Mouse (Mus musculus): Measurements from ENCODE around the gene Cwc22.

The Cwc22 gene

DNA sequence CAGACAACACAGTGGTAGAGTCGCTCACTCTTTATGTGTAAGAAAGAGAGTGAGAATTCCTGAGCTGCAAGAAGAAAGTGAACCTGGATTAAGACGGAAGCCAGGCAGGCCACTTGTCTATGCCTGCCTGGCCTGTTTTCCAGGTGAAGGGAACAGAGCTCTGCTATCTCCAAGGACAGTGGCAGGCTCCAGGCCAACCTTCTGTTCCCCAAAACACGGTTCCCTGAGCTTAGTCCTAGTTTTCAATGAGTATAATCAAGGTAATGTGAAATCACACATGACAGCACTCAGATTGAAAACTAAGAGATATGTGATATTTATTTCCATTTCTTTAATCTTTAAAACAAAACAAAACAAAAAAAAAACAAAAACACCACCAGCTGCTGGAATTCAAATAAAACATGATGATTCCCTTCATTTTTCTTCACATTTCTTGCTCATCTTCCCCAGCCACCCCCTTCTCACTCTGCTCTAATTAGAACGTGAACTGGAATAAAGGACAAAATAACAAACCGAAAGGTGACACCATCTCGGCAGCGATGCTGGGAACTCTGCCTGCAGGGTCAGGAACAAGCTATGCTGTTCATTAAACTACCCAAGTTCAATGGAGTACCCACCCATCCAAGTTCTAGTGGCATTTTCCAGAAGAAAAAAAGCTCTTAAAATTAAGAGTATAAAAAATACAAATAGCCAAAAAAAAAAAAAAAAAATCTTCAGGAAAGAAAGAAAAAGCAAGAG lies 20.8 kb downstream of the Cwc22 start:
- DNase-seq (ENCODE audit: low spot score in 2 of 2): no peak

DNA sequence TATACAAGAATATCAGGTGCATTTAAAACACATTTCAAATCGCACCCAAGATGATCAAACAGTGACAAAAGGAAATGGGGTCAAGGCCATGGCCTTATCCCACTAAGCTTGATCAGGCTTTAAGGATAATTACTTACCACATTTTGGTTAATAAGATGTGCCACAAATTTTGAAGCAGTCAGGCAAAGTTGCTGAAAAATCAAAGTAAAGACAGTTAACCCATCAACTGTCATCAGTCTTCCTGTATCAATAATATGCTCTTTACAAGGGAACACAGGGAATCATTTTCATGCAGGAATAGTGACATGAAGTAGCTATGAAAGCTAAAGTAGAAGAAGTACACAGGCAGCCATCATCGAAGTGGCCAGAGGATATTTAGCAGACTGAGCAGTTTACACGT lies 22.2 kb downstream of the Cwc22 start:
- DNase-seq (ENCODE audit: low spot score in 2 of 2): no peak

DNA sequence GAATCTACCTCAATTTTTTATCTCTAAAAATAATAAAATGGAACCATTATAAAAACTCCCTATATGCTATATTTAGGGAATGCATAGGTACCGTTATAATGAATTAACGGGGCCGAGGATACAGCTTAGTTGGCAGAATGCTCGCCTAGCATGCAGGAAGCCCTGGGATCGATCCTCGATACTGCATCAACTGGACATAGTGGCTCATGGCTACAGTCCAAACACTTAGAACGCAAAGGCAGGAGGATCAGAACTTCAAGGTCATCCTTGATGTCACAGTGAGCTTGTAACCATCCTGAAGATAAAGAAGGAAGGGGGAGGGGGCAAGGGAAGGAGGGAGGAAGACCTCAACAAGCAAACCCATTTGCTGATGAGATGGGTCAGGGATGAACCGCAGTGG lies 23.0 kb downstream of the Cwc22 start:
- no peak for DNase-seq (ENCODE audit: low spot score in 2 of 2)

DNA sequence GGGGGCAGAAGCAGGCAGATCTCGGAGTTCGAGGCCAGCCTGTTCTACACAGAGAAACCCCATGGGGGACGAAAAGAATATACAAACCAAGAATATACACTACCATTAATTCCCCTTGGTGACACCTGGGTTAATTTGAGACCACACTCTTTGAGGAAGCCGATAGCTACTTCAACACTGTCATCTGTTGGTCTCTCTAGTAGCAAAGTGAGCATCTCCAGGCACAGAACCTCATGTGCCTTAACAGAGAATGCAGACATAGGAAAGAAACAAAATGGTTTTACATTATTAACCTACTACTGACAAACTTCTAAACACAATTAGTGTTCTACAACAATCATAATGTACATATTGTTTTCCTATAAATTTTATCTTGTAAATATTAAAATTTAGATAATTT lies 24.9 kb downstream of the Cwc22 start:
- no peak for DNase-seq (ENCODE audit: low spot score in 2 of 2)

DNA sequence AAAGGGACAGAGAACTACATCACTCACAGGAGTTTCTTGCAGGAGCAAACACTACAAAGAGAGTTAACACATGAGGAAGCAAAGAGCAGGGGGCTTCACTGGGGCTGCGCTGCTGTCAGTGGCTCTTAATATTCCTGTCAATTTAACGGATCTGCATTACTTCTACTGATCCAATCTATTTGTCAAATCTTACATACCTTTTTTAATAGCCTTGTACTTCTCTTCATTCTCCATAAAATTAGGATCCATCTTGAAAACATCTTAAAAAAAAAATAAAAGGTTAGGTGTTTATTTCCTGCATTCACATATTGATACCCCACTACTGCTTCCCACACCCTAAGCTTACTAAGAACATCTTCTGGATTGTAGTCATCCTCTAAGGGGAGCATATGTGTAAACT lies 25.6 kb downstream of the Cwc22 start:
- DNase-seq (ENCODE audit: low spot score in 2 of 2): no peak

DNA sequence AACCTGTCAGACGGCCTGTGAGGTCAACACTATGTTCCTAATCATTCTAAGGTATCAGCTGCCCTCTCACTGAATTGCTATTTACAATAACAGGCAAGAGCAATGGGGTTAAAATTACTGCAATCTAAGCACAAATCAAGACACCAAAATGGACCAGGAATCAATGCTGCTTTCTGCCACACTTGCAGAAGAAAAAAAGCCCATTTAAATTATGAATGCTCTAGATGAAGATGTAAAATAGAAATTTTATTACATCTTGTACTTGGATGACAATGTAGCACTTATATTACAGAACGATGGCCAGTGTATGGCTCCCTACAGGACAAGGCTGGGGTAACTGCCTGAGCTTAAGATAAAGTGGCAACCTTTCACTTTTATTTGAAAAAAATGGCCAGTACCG lies 27.7 kb downstream of the Cwc22 start:
- DNase-seq (ENCODE audit: low spot score in 2 of 2): no peak

DNA sequence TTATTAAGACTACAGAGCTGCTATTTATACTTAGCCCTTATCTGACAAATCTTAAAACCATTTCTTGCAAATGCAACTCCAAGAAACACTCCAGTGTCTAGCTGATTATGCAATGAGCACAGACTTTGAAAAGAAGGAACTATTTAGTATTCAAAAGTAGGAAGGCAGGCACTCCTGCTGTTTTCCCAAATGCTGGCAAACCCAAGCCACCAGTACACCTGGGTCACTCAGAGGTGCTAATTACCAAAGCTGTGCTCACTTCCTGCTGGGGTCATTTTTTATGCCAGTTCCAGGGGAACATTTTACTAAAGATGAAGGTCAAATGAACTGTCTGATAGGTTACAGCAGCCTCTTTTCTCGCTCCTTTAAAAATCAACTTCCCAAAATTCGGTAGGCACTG lies 28.2 kb downstream of the Cwc22 start:
- no peak for DNase-seq (ENCODE audit: low spot score in 2 of 2)

DNA sequence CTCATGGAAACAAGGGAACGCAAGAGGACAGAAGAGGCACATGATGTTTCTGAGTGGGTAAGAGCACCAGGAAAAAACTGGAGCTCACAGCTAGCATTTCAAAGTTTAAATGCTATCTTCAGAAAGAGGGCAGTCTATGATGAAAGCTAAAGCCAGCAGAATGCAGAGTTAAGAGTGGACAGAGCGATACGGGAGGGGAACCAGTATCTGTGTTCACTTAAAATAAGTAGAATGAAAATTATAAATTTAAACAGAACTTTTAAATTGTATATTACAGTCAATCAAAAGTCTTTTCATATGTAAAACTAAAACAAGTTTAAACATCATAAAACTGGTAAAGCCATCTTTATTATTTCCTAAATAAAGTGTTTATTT lies 28.8 kb downstream of the Cwc22 start:
- DNase-seq (ENCODE audit: low spot score in 2 of 2): no peak

DNA sequence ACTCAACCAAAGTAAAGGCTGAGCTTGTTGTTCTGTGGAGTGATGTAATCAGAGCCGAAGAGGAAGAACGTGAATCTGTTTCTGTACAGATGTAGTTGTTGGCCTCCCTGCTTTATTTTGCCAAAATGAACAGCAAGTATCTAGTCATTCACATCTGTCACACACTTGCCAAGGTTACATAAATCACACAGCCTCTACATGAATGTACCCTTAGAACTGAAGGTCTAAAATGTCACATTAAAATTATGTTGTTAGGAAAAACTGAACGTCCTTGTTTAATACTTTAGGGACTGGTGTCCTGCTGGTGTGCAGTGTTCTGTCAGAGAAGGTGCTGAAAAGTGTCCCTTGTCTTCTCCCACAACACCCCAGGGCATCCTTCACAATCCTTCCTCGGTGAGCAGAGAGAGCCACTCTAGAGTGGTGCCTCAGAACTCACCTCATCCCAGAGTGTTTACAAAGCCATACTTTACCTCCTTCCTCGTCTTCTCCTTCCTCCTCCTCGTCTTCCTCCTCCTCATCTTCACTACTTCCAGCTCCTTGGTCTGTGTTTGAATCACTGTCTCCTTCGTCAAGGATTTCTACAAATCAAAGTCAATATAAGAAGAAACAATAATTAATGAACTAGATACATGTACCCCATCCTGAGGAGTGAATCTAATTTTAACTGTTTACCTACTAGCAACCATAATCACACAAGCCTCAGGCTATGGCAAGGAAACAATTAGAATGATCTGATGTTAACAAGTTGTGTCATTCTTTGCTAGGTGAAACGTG lies 29.4 kb downstream of the Cwc22 start:
- DNase-seq (ENCODE audit: low spot score in 2 of 2): no peak

DNA sequence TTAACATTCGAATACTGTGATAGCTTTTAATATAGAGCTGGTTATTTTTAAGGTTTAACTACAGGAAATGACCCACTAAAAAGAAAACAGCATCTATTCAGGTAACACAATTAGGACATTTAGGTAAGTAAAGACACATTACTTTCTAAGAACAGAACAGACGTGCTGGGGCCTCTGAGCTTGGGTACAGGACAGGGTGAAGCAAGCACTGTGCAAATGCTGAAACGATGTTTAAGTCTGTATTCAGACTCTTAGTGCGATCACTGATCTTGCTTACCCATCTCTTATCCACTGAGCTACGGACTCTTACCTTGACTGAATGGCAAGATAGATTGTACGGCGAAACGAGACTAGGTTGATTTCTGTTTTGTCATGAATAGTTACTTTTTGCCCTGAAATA lies 31.0 kb downstream of the Cwc22 start:
- DNase-seq (ENCODE audit: low spot score in 2 of 2): no peak

DNA sequence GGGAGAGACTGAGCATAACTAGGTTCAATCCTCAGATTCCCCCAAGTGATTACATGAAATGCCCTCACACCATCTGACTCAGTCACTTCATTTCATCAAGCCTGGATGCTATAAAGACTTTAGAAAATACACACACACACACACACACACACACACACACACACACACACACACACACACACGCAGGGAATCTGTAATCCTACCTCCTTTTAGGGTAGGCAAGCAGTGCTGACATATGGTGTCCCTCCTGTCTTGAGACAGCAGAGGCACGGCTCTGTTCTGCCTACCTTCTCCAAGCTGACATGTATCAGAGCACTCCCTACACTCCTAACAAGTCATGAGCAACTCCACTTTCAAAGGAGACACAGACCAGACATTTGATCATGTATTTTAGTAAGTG lies 32.5 kb downstream of the Cwc22 start:
- DNase-seq (ENCODE audit: low spot score in 2 of 2): no peak

DNA sequence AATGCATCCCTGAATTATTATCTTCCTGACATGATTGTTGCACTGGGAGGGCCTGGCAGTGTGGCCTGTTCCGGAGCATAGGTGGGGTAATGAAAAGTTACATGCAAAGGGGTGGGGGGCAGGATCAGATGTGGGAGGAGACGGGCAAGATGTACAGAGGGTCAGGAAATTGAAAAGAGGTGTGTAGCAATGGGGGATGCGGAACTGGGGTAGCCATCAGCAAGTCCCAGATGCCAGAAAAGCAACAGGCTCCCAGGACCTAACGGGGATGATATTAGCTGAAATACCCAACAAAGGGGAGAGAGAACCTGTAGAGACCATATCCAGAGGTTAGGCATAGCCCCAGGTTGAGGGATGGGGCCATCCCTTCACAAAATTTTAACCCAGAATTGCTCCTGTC lies 34.0 kb downstream of the Cwc22 start:
- DNase-seq (ENCODE audit: low spot score in 2 of 2): no peak

DNA sequence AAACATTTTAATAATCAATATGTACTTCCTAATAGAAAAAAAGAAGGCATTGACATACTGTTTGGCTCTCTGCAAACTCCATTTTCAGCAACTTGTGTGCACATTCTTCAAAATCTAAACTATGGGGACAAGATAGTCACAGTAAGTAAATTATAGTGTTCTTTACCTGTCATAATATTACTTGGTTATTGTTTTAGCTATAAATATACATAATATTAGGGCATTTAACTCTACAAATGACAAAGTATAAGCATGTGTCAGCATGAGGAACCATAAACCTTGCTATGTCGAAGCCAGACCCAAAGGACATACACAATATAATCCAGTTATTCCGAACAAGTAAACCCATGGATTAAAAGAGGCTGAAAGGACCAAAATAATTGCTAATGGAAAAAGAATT lies 34.7 kb downstream of the Cwc22 start:
- DNase-seq (ENCODE audit: low spot score in 2 of 2): no peak

DNA sequence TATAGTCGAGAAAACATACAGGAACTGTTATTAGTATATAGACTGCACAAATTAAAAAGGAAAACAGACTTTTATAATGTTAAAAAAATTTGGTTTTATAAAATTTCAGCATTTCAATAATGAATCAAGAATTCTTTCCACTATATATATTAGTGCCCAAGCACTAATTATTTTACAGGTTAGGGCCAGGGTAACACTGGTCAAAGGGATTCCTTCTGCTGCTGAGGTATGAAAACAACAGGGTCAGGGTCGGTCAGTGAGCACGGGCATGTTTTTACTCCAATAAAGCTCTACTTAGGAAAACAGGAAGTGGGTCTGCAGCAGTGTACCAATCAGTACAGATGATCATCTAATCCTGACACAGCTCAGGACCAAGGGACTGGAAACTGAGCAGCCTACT lies 36.0 kb downstream of the Cwc22 start:
- DNase-seq (ENCODE audit: low spot score in 2 of 2): no peak

DNA sequence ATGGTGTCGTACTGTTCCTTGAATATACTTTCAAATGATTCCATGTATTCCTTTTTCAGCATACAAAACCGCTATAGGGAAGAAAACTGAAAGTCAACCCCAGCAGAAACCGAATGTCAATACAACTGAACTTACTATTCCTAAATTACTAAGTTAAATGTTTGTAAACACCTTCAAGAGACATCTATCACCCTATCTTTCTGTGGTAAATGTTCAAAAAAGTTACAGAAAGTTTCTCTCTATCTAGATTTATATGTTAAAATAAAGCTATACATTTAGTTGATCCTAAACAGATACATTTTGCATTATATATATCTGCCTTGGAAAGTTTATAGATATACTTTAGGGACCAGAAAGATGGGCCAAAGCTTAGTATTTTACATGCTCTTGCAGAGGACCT lies 39.0 kb downstream of the Cwc22 start:
- no peak for DNase-seq (ENCODE audit: low spot score in 2 of 2)

DNA sequence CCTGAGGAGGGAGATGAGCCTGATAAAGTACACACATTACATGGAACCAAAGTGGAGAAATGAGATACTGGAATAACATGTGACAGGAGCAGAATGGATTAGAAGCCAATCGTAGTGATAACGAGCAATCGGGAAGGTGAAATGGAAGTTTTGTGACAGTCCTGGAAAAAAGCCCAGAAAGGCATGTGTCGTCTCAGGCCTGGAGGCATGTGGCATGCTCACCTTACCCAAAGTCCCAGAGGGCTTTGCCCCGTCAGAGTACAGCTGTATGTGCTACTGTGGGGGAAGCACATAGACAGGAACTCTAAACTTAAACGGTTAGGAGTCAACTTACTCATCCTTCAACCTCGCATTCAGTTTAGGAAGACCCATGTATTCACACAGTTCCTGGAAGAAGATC lies 41.2 kb downstream of the Cwc22 start:
- DNase-seq (ENCODE audit: low spot score in 2 of 2): no peak

DNA sequence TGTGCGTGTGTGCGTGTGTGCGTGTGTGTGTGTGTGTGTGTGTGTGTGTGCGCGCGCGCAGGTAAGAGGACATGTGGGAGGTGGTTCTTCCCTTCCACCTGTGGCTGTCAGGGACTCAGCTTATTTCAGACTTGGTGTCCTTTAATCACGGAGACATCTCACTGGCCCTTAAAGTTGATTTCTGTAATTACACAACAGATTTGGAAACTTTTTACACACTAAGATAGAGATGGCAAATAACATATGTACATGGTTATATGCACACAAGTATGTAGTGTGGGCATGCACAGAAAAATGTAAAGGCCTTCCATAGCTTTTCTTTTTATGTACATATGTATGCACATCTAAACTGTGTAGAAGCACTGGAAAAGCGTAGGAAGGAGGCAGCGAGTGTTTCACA lies 41.7 kb downstream of the Cwc22 start:
- no peak for DNase-seq (ENCODE audit: low spot score in 2 of 2)

DNA sequence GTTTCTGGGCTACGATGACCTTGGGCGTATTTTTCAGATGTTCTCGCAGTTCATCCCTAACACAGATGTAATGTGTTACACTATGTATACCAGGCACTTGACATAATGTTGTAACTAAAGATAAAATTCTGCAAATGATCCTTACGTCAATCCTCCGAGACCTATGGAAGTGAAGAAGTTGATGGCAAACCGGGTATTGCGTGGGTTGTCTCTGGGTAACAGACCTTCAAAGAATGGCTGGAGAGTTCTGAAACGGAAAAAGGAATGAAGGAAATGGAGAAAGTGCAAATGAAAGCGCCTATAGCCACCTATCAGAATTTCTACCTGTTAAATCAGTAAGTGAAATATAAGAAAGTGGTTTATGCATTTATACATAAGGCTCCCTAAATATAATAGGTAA lies 42.2 kb downstream of the Cwc22 start:
- no peak for DNase-seq (ENCODE audit: low spot score in 2 of 2)

DNA sequence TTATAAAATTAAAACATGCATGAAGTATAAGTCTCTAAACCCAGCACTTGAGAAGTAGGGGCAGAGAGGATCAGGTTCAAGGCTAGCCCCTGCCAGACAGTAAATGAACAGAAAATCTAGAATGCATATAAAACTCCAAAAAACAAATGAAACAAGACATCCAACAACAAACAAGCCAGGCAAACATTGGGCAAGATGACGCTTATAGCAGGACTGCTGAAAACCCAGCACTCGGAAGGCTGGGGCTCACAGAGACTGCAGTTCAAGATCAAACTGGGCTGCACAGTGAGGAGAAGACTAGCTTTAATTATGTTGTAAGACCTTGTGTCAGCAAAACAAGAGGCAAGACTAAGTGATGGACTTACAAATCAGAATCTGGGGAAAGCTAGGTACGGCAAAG lies 43.1 kb downstream of the Cwc22 start:
- DNase-seq (ENCODE audit: low spot score in 2 of 2): no peak

DNA sequence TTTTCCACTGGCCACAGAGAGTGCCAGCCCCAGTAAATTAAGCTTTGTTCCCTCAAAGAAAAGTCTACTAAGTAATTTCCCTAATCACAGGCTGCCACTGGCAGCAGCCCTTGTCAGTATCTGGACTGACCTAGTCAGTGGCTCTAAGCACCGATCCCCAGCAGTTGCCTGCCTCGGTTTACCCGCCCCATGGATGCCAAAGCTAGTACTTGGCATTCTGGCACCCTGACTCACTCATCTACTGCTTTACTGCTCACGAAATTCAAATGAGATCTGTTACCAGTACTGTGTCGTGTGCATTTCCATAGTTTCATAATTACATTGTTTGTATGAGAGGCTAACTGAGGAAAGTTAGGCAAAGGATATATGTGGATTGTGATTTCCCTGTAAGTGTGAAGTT lies 44.9 kb downstream of the Cwc22 start:
- no peak for DNase-seq (ENCODE audit: low spot score in 2 of 2)

DNA sequence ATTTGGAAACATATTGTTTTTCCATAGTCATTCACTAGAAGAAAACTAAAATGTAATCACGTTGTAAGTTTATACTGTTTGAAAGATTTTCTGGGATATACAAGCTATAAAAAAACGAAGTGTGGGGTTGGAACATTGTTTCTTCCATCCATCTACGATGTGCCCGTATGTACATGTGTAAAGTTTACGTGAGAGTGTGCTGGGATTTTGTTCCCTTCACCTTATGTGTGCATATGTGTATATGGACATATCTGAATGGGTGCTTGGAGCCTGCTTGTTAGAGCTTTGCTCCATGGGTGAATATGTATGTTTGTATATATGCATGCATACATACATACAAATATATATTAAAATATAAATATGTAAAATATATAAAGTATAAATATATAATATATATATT lies 45.4 kb downstream of the Cwc22 start:
- no peak for DNase-seq (ENCODE audit: low spot score in 2 of 2)

DNA sequence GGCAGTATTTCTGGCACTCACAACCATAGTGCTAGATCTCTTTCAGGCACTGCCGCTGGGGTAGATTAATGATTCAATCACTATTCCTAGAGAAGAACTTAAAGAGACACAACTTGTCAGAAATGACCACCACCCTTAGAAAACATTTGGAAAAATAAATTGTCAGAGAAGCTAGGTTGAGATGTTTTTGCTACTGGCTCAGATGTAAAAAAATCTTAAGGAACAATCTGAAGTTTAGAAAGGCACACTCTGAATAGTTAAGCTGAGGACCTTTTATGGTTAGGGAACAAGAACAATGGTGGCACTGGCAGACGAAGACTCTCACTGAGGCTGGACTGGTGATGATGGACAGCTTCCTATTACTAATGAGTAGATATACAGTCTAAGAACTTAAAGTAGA lies 46.1 kb downstream of the Cwc22 start:
- DNase-seq (ENCODE audit: low spot score in 2 of 2): no peak

DNA sequence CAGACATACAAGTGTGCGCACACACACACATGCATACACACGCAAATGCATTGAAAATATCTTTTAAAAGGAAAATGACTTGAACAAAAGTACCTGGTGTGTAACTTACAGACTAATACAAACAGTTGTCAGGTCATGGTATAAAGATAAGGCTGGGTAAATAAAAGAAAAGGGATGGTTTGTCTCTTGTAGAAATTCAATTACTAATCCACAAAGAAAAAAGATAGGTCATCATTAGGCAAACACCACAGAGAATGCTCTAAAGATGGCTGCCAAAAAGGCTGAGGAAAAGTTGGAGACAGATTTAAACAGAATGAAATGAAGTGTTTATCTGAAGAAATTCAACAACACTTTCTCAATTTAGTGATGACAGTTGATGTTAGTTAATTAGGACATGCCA lies 47.7 kb downstream of the Cwc22 start:
- no peak for DNase-seq (ENCODE audit: low spot score in 2 of 2)

DNA sequence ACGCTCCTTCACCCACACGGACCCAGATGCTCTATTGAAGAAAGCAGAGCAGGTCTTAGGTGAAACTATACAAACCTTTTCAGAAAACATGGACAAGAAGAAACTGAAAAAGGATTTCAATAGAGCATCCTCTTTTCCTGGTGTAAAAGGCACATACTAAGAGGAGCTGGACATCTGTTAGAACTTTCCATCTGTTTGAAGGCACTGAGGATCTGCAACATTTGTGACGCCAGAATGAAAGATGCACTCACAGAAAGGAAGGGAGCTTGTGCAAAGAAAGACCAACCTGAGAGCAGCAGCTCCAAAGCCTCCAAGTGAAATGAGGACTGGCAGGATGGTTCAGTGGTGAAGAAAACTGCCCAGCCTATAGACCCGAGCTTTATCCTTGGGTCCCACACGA lies 48.2 kb downstream of the Cwc22 start:
- DNase-seq (ENCODE audit: low spot score in 2 of 2): no peak

Measured in right cerebral cortex, postnatal 36 days (tissue).